ENCODE assay signal across 14 mouse cellular contexts in the genomic region with DNA sequence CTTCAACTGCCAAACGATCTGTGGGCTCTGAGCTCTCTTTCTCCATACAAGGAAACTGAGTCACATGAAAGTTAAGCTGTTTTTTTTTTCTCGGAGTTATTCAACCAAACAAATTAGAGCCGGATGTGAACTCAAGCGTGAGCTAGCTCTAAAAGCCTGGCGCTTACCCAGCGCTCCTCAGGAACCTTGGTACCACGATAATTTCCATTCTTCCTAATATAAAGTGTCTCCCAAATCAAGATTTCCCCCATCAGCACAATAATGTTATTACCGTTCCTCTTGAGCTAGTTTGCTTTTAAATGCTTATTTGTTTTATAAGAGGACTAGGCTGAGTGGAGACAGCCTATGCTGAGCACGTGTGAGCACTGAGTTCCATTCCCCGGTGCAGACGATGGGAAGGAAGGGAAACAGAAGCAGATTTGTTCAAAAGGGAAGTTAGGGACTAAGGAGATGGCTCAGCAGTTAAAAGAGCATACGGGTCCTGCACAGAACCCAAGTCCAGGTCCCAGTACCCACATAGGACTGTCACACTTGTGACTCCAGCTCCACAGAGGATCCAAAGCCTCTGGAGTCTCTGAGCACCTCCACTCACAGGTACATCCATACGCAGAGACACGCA. TPM values are rescaled to one million over a fixed set of nuclear protein-coding genes. Genes with fewer than 3 reads are reported as not detected.
DNase-seq lines count a peak whose midpoint lies in the region; ATAC-seq lines count a peak whose summit lies in the region.
"Had no signal": no experiment of that assay in that cellular context is flagged by ENCODE, and none has a peak within 500 bp of the region (broad histone marks: within the 10 kb centered on the region; RNA-seq: fewer than 3 reads in every experiment).

No protein-coding gene starts in this region.

- H3K27ac ChIP-seq in hindbrain, embryonic 12.5 days = 0 out of 2 replicates have a peak overlapping the region, but pooled peaks have one; percentile 52
- H3K27ac ChIP-seq in hindbrain, embryonic 16.5 days (ENCODE audit: low read depth, low read length) = no peak overlapping the region
- H3K27ac ChIP-seq in midbrain, embryonic 15.5 days = peak overlapping the region; percentile 21; the same call in 1 of the 2 replicates
- no peak overlapping the region for H3K27ac ChIP-seq in midbrain, embryonic 14.5 days (replicated peaks; ENCODE audit: low read depth, low read length)
- peak overlapping the region; percentile 68 for H3K27ac ChIP-seq in forebrain, embryonic 13.5 days
- peak overlapping the region; percentile 68; the same call in 1 of the 2 replicates for H3K27ac ChIP-seq in neural tube, embryonic 13.5 days (replicated peaks)
- no peak overlapping the region for H3K27ac ChIP-seq in limb, embryonic 10.5 days
- H3K27ac ChIP-seq: limb, embryonic 15.5 days had no signal

- H3K4me2 ChIP-seq in hindbrain, embryonic 12.5 days (replicated peaks) = no peak overlapping the region
- H3K4me2 ChIP-seq in hindbrain, embryonic 16.5 days (ENCODE audit: low read length) = no peak overlapping the region
- H3K4me2 ChIP-seq in midbrain, embryonic 15.5 days = no peak overlapping the region
- no peak overlapping the region for H3K4me2 ChIP-seq in midbrain, embryonic 14.5 days (ENCODE audit: low read length)
- H3K4me2 ChIP-seq in forebrain, embryonic 13.5 days = no peak overlapping the region
- no peak overlapping the region for H3K4me2 ChIP-seq in neural tube, embryonic 13.5 days
- H3K4me2 ChIP-seq: heart, embryonic 11.5 days; limb, embryonic 15.5 days had no signal

- H3K9ac ChIP-seq in hindbrain, embryonic 12.5 days = no peak overlapping the region
- H3K9ac ChIP-seq in hindbrain, embryonic 16.5 days (ENCODE audit: low read depth, low read length) = no peak overlapping the region
- no peak overlapping the region for H3K9ac ChIP-seq in midbrain, embryonic 15.5 days
- H3K9ac ChIP-seq in midbrain, embryonic 14.5 days (replicated peaks; ENCODE audit: low read length) = no peak overlapping the region
- H3K9ac ChIP-seq in forebrain, embryonic 13.5 days = no peak overlapping the region
- H3K9ac ChIP-seq in neural tube, embryonic 13.5 days = no peak overlapping the region
- H3K9ac ChIP-seq: limb, embryonic 15.5 days had no signal

- DNase-seq in midbrain, embryonic 14.5 days = no peak
- no peak for DNase-seq in limb, embryonic 10.5 days (ENCODE audit: low spot score)
- DNase-seq in frontal cortex, postnatal 36 days (ENCODE audit: low spot score in 2 of 2) = no peak
- DNase-seq: cerebellum, postnatal 25 days; lung, postnatal 14 days; thymus, postnatal 14 days had no signal

- no peak overlapping the region for H3K4me3 ChIP-seq in hindbrain, embryonic 12.5 days
- H3K4me3 ChIP-seq in hindbrain, embryonic 16.5 days (ENCODE audit: low read length) = no peak overlapping the region
- no peak overlapping the region for H3K4me3 ChIP-seq in midbrain, embryonic 15.5 days
- H3K4me3 ChIP-seq in midbrain, embryonic 14.5 days (replicated peaks; ENCODE audit: low read depth, low read length) = no peak overlapping the region
- H3K4me3 ChIP-seq in forebrain, embryonic 13.5 days = no peak overlapping the region
- no peak overlapping the region for H3K4me3 ChIP-seq in neural tube, embryonic 13.5 days
- no peak overlapping the region for H3K4me3 ChIP-seq in limb, embryonic 10.5 days
- H3K4me3 ChIP-seq: limb, embryonic 15.5 days had no signal

- H3K4me1 ChIP-seq in hindbrain, embryonic 12.5 days = peaks cover 31% of the 10 kb centered on the region
- peaks cover 10% of the 10 kb centered on the region for H3K4me1 ChIP-seq in hindbrain, embryonic 16.5 days (ENCODE audit: control insufficient read depth, insufficient read depth, low read depth, low read length)
- peaks cover 23% of the 10 kb centered on the region for H3K4me1 ChIP-seq in midbrain, embryonic 15.5 days
- peaks cover 20% of the 10 kb centered on the region for H3K4me1 ChIP-seq in midbrain, embryonic 14.5 days (ENCODE audit: control insufficient read depth, insufficient read depth, low read length)
- H3K4me1 ChIP-seq in forebrain, embryonic 13.5 days = peaks cover 75% of the 10 kb centered on the region
- H3K4me1 ChIP-seq in neural tube, embryonic 13.5 days (replicated peaks) = peaks cover 69% of the 10 kb centered on the region
- peaks cover 18% of the 10 kb centered on the region for H3K4me1 ChIP-seq in limb, embryonic 10.5 days

- no peaks in the 10 kb centered on the region for H3K9me3 ChIP-seq in hindbrain, embryonic 12.5 days (replicated peaks)
- no peaks in the 10 kb centered on the region for H3K9me3 ChIP-seq in hindbrain, embryonic 16.5 days (ENCODE audit: control insufficient read depth, low read length)
- H3K9me3 ChIP-seq in midbrain, embryonic 15.5 days = no peaks in the 10 kb centered on the region
- no peaks in the 10 kb centered on the region for H3K9me3 ChIP-seq in midbrain, embryonic 14.5 days (ENCODE audit: control insufficient read depth, low read length)
- H3K9me3 ChIP-seq in forebrain, embryonic 13.5 days (replicated peaks) = no peaks in the 10 kb centered on the region
- H3K9me3 ChIP-seq in neural tube, embryonic 13.5 days = no peaks in the 10 kb centered on the region
- no peaks in the 10 kb centered on the region for H3K9me3 ChIP-seq in limb, embryonic 10.5 days (replicated peaks)
- H3K9me3 ChIP-seq: limb, embryonic 15.5 days had no signal

- no peaks in the 10 kb centered on the region for H3K27me3 ChIP-seq in hindbrain, embryonic 12.5 days
- no peaks in the 10 kb centered on the region for H3K27me3 ChIP-seq in hindbrain, embryonic 16.5 days (replicated peaks; ENCODE audit: control insufficient read depth, insufficient read depth, low read length)
- H3K27me3 ChIP-seq in midbrain, embryonic 15.5 days (replicated peaks) = no peaks in the 10 kb centered on the region
- no peaks in the 10 kb centered on the region for H3K27me3 ChIP-seq in midbrain, embryonic 14.5 days (ENCODE audit: control insufficient read depth, insufficient read depth, low read length)
- H3K27me3 ChIP-seq in forebrain, embryonic 13.5 days = no peaks in the 10 kb centered on the region
- no peaks in the 10 kb centered on the region for H3K27me3 ChIP-seq in neural tube, embryonic 13.5 days
- no peaks in the 10 kb centered on the region for H3K27me3 ChIP-seq in limb, embryonic 10.5 days (ENCODE audit: low read depth, poor library complexity, severe bottlenecking)
- H3K27me3 ChIP-seq: limb, embryonic 15.5 days had no signal

- 72% methylated on average over 14 of the region's 14 CpGs for WGBS in hindbrain, embryonic 12.5 days
- 56% methylated on average over 14 of the region's 14 CpGs for WGBS in hindbrain, embryonic 16.5 days
- WGBS in midbrain, embryonic 15.5 days = 68% methylated on average over 14 of the region's 14 CpGs
- 68% methylated on average over 14 of the region's 14 CpGs for WGBS in midbrain, embryonic 14.5 days
- 55% methylated on average over 14 of the region's 14 CpGs for WGBS in forebrain, embryonic 13.5 days
- 72% methylated on average over 14 of the region's 14 CpGs for WGBS in neural tube, embryonic 13.5 days
- 86% methylated on average over 14 of the region's 14 CpGs for WGBS in limb, embryonic 10.5 days

- ATAC-seq in hindbrain, embryonic 12.5 days (ENCODE audit: low FRiP score) = no peak
- ATAC-seq in hindbrain, embryonic 16.5 days = no peak
- ATAC-seq in midbrain, embryonic 15.5 days (replicated peaks) = no peak
- ATAC-seq in midbrain, embryonic 14.5 days (ENCODE audit: low FRiP score, low TSS enrichment) = no peak
- no peak for ATAC-seq in forebrain, embryonic 13.5 days
- ATAC-seq in neural tube, embryonic 13.5 days (ENCODE audit: low read depth) = no peak

- no peaks in the 10 kb centered on the region for H3K36me3 ChIP-seq in hindbrain, embryonic 12.5 days
- no peaks in the 10 kb centered on the region for H3K36me3 ChIP-seq in hindbrain, embryonic 16.5 days (ENCODE audit: control insufficient read depth, insufficient read depth, low read length)
- H3K36me3 ChIP-seq in midbrain, embryonic 15.5 days (replicated peaks) = no peaks in the 10 kb centered on the region
- H3K36me3 ChIP-seq in midbrain, embryonic 14.5 days (ENCODE audit: control insufficient read depth, insufficient read depth, low read length) = no peaks in the 10 kb centered on the region
- peaks cover under 1% of the 10 kb centered on the region; the same call in 1 of the 2 replicates for H3K36me3 ChIP-seq in forebrain, embryonic 13.5 days (ENCODE audit: poor library complexity, severe bottlenecking)
- H3K36me3 ChIP-seq in neural tube, embryonic 13.5 days = no peaks in the 10 kb centered on the region
- H3K36me3 ChIP-seq in limb, embryonic 10.5 days = no peaks in the 10 kb centered on the region
- H3K36me3 ChIP-seq: limb, embryonic 15.5 days had no signal

RNA-seq across cellular contexts. Expression of a gene that starts 20.5 kb away (rescaled TPM):
- polyA plus RNA-seq in hindbrain, embryonic 12.5 days (2016; fragmentation: Nextera tagmentation; extraction: Ambion mirVana) = 28.4 and 32.6 TPM in 2 replicates
- polyA plus RNA-seq in hindbrain, embryonic 16.5 days (2015; fragmentation: Nextera tagmentation; extraction: Ambion mirVana) = 22.1 and 24.4 TPM in 2 replicates
- 16.7 and 20.9 TPM in 2 replicates for polyA plus RNA-seq in midbrain, embryonic 15.5 days (2015; fragmentation: Nextera tagmentation; extraction: Ambion mirVana)
- 15.2 and 19.9 TPM in 2 replicates for polyA plus RNA-seq in midbrain, embryonic 14.5 days (2014; fragmentation: Nextera tagmentation; extraction: Ambion mirVana)
- 32.9 and 34.1 TPM in 2 replicates for polyA plus RNA-seq in forebrain, embryonic 13.5 days (2015; fragmentation: Nextera tagmentation; extraction: Ambion mirVana)
- 17.7 and 18.4 TPM in 2 replicates for polyA plus RNA-seq in neural tube, embryonic 13.5 days (2015; fragmentation: Nextera tagmentation; extraction: Ambion mirVana)
- 3.4 and 3.6 TPM in 2 replicates for polyA plus RNA-seq in limb, embryonic 10.5 days (2016; fragmentation: Nextera tagmentation; extraction: Ambion mirVana)

RNA-seq across cellular contexts. Expression of a gene that starts 39.4 kb away (rescaled TPM):
- 36.1 and 38.1 TPM in 2 replicates for polyA plus RNA-seq in hindbrain, embryonic 12.5 days (2016; fragmentation: Nextera tagmentation; extraction: Ambion mirVana)
- 43.9 and 44.0 TPM in 2 replicates for polyA plus RNA-seq in hindbrain, embryonic 16.5 days (2015; fragmentation: Nextera tagmentation; extraction: Ambion mirVana)
- 39.5 and 42.1 TPM in 2 replicates for polyA plus RNA-seq in midbrain, embryonic 15.5 days (2015; fragmentation: Nextera tagmentation; extraction: Ambion mirVana)
- polyA plus RNA-seq in midbrain, embryonic 14.5 days (2014; fragmentation: Nextera tagmentation; extraction: Ambion mirVana) = 33.4 and 42.5 TPM in 2 replicates
- polyA plus RNA-seq in forebrain, embryonic 13.5 days (2015; fragmentation: Nextera tagmentation; extraction: Ambion mirVana) = 37.1 and 40.2 TPM in 2 replicates
- 44.5 and 46.2 TPM in 2 replicates for polyA plus RNA-seq in neural tube, embryonic 13.5 days (2015; fragmentation: Nextera tagmentation; extraction: Ambion mirVana)
- polyA plus RNA-seq in limb, embryonic 10.5 days (2016; fragmentation: Nextera tagmentation; extraction: Ambion mirVana) = 26.6 and 28.9 TPM in 2 replicates

RNA-seq across cellular contexts. Expression of a gene that starts 41.4 kb away (rescaled TPM):
- 1.0 and 1.3 TPM in 2 replicates for polyA plus RNA-seq in hindbrain, embryonic 12.5 days (2016; fragmentation: Nextera tagmentation; extraction: Ambion mirVana)
- polyA plus RNA-seq in hindbrain, embryonic 16.5 days (2015; fragmentation: Nextera tagmentation; extraction: Ambion mirVana) = 0.06 and 0.09 TPM in 2 replicates
- polyA plus RNA-seq in midbrain, embryonic 15.5 days (2015; fragmentation: Nextera tagmentation; extraction: Ambion mirVana) = 0.04 and 0.06 TPM in 2 replicates
- not detected in 2 replicates for polyA plus RNA-seq in midbrain, embryonic 14.5 days (2014; fragmentation: Nextera tagmentation; extraction: Ambion mirVana)
- 0.10 and 0.12 TPM in 2 replicates for polyA plus RNA-seq in forebrain, embryonic 13.5 days (2015; fragmentation: Nextera tagmentation; extraction: Ambion mirVana)
- 0.13 and 0.15 TPM in 2 replicates for polyA plus RNA-seq in neural tube, embryonic 13.5 days (2015; fragmentation: Nextera tagmentation; extraction: Ambion mirVana)
- not detected in 2 replicates for polyA plus RNA-seq in limb, embryonic 10.5 days (2016; fragmentation: Nextera tagmentation; extraction: Ambion mirVana)
- polyA plus RNA-seq: embryonic facial prominence, embryonic 14.5 days; heart, embryonic 11.5 days; limb, embryonic 15.5 days had no signal

Comparison
In these comparisons a context has a peak if more than half of its experiments do, and no peak if none do; other contexts are left out.
1. H3K27ac ChIP-seq: peak in hindbrain, embryonic 12.5 days (single experiment), midbrain, embryonic 15.5 days (single experiment), forebrain, embryonic 13.5 days (single experiment) and neural tube, embryonic 13.5 days (single experiment); none in hindbrain, embryonic 16.5 days (single experiment), midbrain, embryonic 14.5 days (single experiment) and limb, embryonic 10.5 days (single experiment).